32 mouse cellular contexts compared by ENCODE assay signal in the genomic region with DNA sequence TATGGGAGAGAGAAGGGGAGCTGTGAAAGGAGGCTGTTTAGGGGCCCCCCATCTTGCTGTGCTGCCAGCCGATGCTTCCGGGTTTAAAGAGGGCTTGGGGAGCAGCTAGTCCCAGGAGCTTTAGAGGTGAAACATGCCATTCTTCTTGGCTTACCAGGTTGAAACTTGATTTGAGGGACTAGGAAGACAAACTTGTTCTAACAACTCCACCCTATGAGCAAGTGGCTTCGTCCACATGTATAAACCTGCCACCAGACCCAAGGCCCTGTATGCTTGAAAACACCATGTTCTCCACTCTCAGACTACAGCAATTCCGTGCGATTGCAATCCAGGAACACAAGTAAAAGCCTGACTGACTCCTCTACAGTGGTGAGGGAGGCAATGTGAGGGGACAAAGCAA. TPM values are rescaled to one million over a fixed set of nuclear protein-coding genes. Genes with fewer than 3 reads are reported as not detected.
A peak's percentile ranks its signal among the peaks of the same experiment; 100 is the strongest.
DNase-seq lines count a peak whose midpoint lies in the region; ATAC-seq lines count a peak whose summit lies in the region.
"Had no signal": no experiment of that assay in that cellular context is flagged by ENCODE, and none has a peak within 500 bp of the region (broad histone marks: within the 10 kb centered on the region; RNA-seq: fewer than 3 reads in every experiment).

No protein-coding gene starts in this region.

- no peak overlapping the region for H3K4me3 ChIP-seq in heart, embryonic 15.5 days
- no peak overlapping the region for H3K4me3 ChIP-seq in embryonic facial prominence, embryonic 13.5 days
- H3K4me3 ChIP-seq in limb, embryonic 13.5 days, result no peak overlapping the region
- no peak overlapping the region for H3K4me3 ChIP-seq in stomach, embryonic 16.5 days (replicated peaks; ENCODE audit: low read length)
- H3K4me3 ChIP-seq: erythroblast, embryonic 14.5 days; forebrain, embryonic 12.5 days; heart, embryonic 10.5 days; hindbrain, embryonic 10.5 days; hindbrain, embryonic 15.5 days; liver, embryonic 12.5 days; megakaryocyte, embryonic 14.5 days; midbrain, embryonic 12.5 days; myocyte; neural tube, embryonic 13.5 days had no signal

- H3K27me3 ChIP-seq in heart, embryonic 15.5 days, result no peaks in the 10 kb centered on the region
- no peaks in the 10 kb centered on the region for H3K27me3 ChIP-seq in embryonic facial prominence, embryonic 13.5 days
- H3K27me3 ChIP-seq in limb, embryonic 13.5 days, result no peaks in the 10 kb centered on the region
- no peaks in the 10 kb centered on the region for H3K27me3 ChIP-seq in stomach, embryonic 16.5 days (ENCODE audit: control insufficient read depth, insufficient read depth, low read length)
- H3K27me3 ChIP-seq: forebrain, embryonic 12.5 days; hindbrain, embryonic 15.5 days; liver, embryonic 12.5 days; megakaryocyte, embryonic 14.5 days; midbrain, embryonic 12.5 days; neural tube, embryonic 13.5 days had no signal

- WGBS in heart, embryonic 15.5 days, result 90% methylated on average over 5 of the region's 5 CpGs
- WGBS in embryonic facial prominence, embryonic 13.5 days, result 77% methylated on average over 5 of the region's 5 CpGs
- WGBS in limb, embryonic 13.5 days, result 82% methylated on average over 5 of the region's 5 CpGs
- WGBS in stomach, embryonic 16.5 days, result 78% methylated on average over 5 of the region's 5 CpGs

- DNase-seq in heart, postnatal 36 days, result no peak
- DNase-seq in thymus, postnatal 14 days, result no peak
- DNase-seq in cerebellum, postnatal 14 days, result no peak
- DNase-seq: adrenal gland, postnatal 10 days; cerebellum, adult 8-10 months; forebrain, postnatal 0 days; heart, adult 11 months; kidney, adult 2 months; kidney, postnatal 4 days; layer of hippocampus, postnatal 36 days; left cerebral cortex, postnatal 4 days; liver, postnatal 0 days; lung, postnatal 4 days; right cerebral cortex, postnatal 4 days; thymus, postnatal 25 days had no signal

- 0 out of 2 replicates have a peak overlapping the region, but pooled peaks have one; percentile 5 for H3K27ac ChIP-seq in heart, embryonic 15.5 days
- peak overlapping the region; percentile 58 for H3K27ac ChIP-seq in embryonic facial prominence, embryonic 13.5 days
- H3K27ac ChIP-seq in limb, embryonic 13.5 days, result peak overlapping the region; percentile 39; the same call in 1 of the 2 replicates
- peak overlapping the region; percentile 94 for H3K27ac ChIP-seq in stomach, embryonic 16.5 days (ENCODE audit: low read length)
- H3K27ac ChIP-seq: forebrain, embryonic 12.5 days; heart, embryonic 10.5 days; hindbrain, embryonic 10.5 days; hindbrain, embryonic 15.5 days; kidney, postnatal 0 days; liver, embryonic 12.5 days; midbrain, embryonic 12.5 days; neural tube, embryonic 13.5 days had no signal

- H3K9me3 ChIP-seq in heart, embryonic 15.5 days (replicated peaks), result no peaks in the 10 kb centered on the region
- no peaks in the 10 kb centered on the region for H3K9me3 ChIP-seq in embryonic facial prominence, embryonic 13.5 days
- H3K9me3 ChIP-seq in limb, embryonic 13.5 days, result no peaks in the 10 kb centered on the region
- no peaks in the 10 kb centered on the region for H3K9me3 ChIP-seq in stomach, embryonic 16.5 days (replicated peaks; ENCODE audit: control insufficient read depth, low read length)
- H3K9me3 ChIP-seq: forebrain, embryonic 12.5 days; G1E; heart, embryonic 10.5 days; hindbrain, embryonic 10.5 days; hindbrain, embryonic 15.5 days; liver, embryonic 12.5 days; megakaryocyte, embryonic 14.5 days; midbrain, embryonic 12.5 days; neural tube, embryonic 13.5 days had no signal

- H3K36me3 ChIP-seq in heart, embryonic 15.5 days, result peaks cover 58% of the 10 kb centered on the region
- peaks cover 70% of the 10 kb centered on the region for H3K36me3 ChIP-seq in embryonic facial prominence, embryonic 13.5 days
- peaks cover 76% of the 10 kb centered on the region for H3K36me3 ChIP-seq in limb, embryonic 13.5 days
- H3K36me3 ChIP-seq in stomach, embryonic 16.5 days (ENCODE audit: control insufficient read depth, insufficient read depth, low read length), result peaks cover 4% of the 10 kb centered on the region; the same call in 1 of the 2 replicates

- no peak for ATAC-seq in heart, embryonic 15.5 days (replicated peaks; ENCODE audit: insufficient number of reproducible peaks, insufficient read depth, low FRiP score, low read depth)
- no peak for ATAC-seq in embryonic facial prominence, embryonic 13.5 days (ENCODE audit: insufficient number of reproducible peaks, insufficient read depth, low FRiP score, low TSS enrichment, low read depth)
- no peak for ATAC-seq in limb, embryonic 13.5 days (ENCODE audit: low FRiP score, low read depth)
- ATAC-seq in stomach, embryonic 16.5 days (ENCODE audit: insufficient read depth, low FRiP score), result no peak
- ATAC-seq: forebrain, postnatal 0 days; inflammation-experienced regulatory T-cells, adult 6 months; liver, embryonic 12.5 days; liver, postnatal 0 days had no signal

- H3K4me1 ChIP-seq in heart, embryonic 15.5 days (replicated peaks), result no peaks in the 10 kb centered on the region
- no peaks in the 10 kb centered on the region for H3K4me1 ChIP-seq in embryonic facial prominence, embryonic 13.5 days
- no peaks in the 10 kb centered on the region for H3K4me1 ChIP-seq in limb, embryonic 13.5 days
- no peaks in the 10 kb centered on the region for H3K4me1 ChIP-seq in stomach, embryonic 16.5 days (ENCODE audit: control insufficient read depth, insufficient read depth, low read length)
- H3K4me1 ChIP-seq: forebrain, embryonic 12.5 days; heart, embryonic 10.5 days; hindbrain, embryonic 10.5 days; hindbrain, embryonic 15.5 days; liver, embryonic 12.5 days; midbrain, embryonic 12.5 days; neural tube, embryonic 13.5 days had no signal

- intact Hi-C loops in heart, postnatal 36 days (cut with DNase I), result no loop called here

- H3K9ac ChIP-seq in heart, embryonic 15.5 days, result no peak overlapping the region
- no peak overlapping the region; the same call in 1 of the 2 replicates for H3K9ac ChIP-seq in embryonic facial prominence, embryonic 13.5 days
- H3K9ac ChIP-seq in limb, embryonic 13.5 days, result no peak overlapping the region
- peak overlapping the region; percentile 38; the same call in 1 of the 2 replicates for H3K9ac ChIP-seq in stomach, embryonic 16.5 days (ENCODE audit: low read length)
- H3K9ac ChIP-seq: forebrain, embryonic 12.5 days; forebrain, postnatal 0 days; hindbrain, embryonic 15.5 days; liver, embryonic 12.5 days; liver, postnatal 0 days; midbrain, embryonic 12.5 days; neural tube, embryonic 13.5 days had no signal

- H3K4me2 ChIP-seq in heart, embryonic 15.5 days, result no peak overlapping the region
- H3K4me2 ChIP-seq in embryonic facial prominence, embryonic 13.5 days, result 0 out of 2 replicates have a peak overlapping the region, but pooled peaks have one; percentile 2
- no peak overlapping the region for H3K4me2 ChIP-seq in limb, embryonic 13.5 days (replicated peaks)
- 0 out of 2 replicates have a peak overlapping the region, but pooled peaks have one; percentile 17 for H3K4me2 ChIP-seq in stomach, embryonic 16.5 days (ENCODE audit: low read depth, low read length)
- H3K4me2 ChIP-seq: forebrain, embryonic 12.5 days; hindbrain, embryonic 15.5 days; liver, embryonic 12.5 days; midbrain, embryonic 12.5 days; neural tube, embryonic 13.5 days had no signal

RNA-seq across cellular contexts. Expression of gene Psmc3ip, which starts 7.8 kb away (rescaled TPM):
- polyA plus RNA-seq in heart, embryonic 15.5 days (2015; fragmentation: Nextera tagmentation; extraction: Ambion mirVana), result 16.6 and 20.0 TPM in 2 replicates
- 1 to 10 TPM; 1.9 to 4.1 TPM for total RNA-seq in heart, postnatal 36 days (2021)
- 43.5 and 46.1 TPM in 2 replicates for polyA plus RNA-seq in embryonic facial prominence, embryonic 13.5 days (2015; fragmentation: Nextera tagmentation; extraction: Ambion mirVana)
- polyA plus RNA-seq in limb, embryonic 13.5 days (2015; fragmentation: Nextera tagmentation; extraction: Ambion mirVana), result 43.0 and 44.5 TPM in 2 replicates
- 21.4 and 23.4 TPM in 2 replicates for polyA plus RNA-seq in stomach, embryonic 16.5 days (2015; fragmentation: Nextera tagmentation; extraction: Ambion mirVana)

RNA-seq across cellular contexts. Expression of gene Mlx, which starts 15.9 kb away (rescaled TPM):
- 34.5 and 38.8 TPM in 2 replicates for polyA plus RNA-seq in heart, embryonic 15.5 days (2015; fragmentation: Nextera tagmentation; extraction: Ambion mirVana)
- 10 to 100 TPM; 18.8 to 23.1 TPM for total RNA-seq in heart, postnatal 36 days (2021)
- 46.8 and 50.9 TPM in 2 replicates for polyA plus RNA-seq in embryonic facial prominence, embryonic 13.5 days (2015; fragmentation: Nextera tagmentation; extraction: Ambion mirVana)
- polyA plus RNA-seq in limb, embryonic 13.5 days (2015; fragmentation: Nextera tagmentation; extraction: Ambion mirVana), result 44.1 and 50.5 TPM in 2 replicates
- polyA plus RNA-seq in stomach, embryonic 16.5 days (2015; fragmentation: Nextera tagmentation; extraction: Ambion mirVana), result 57.4 and 60.5 TPM in 2 replicates

RNA-seq across cellular contexts. Expression of gene Retreg3, which starts 16.7 kb away (rescaled TPM):
- 15.3 and 18.2 TPM in 2 replicates for polyA plus RNA-seq in heart, embryonic 15.5 days (2015; fragmentation: Nextera tagmentation; extraction: Ambion mirVana)
- 10 to 100 TPM; 34.2 to 36.3 TPM for total RNA-seq in heart, postnatal 36 days (2021)
- polyA plus RNA-seq in embryonic facial prominence, embryonic 13.5 days (2015; fragmentation: Nextera tagmentation; extraction: Ambion mirVana), result 19.2 and 21.4 TPM in 2 replicates
- 18.7 and 20.3 TPM in 2 replicates for polyA plus RNA-seq in limb, embryonic 13.5 days (2015; fragmentation: Nextera tagmentation; extraction: Ambion mirVana)
- 18.7 and 20.1 TPM in 2 replicates for polyA plus RNA-seq in stomach, embryonic 16.5 days (2015; fragmentation: Nextera tagmentation; extraction: Ambion mirVana)

RNA-seq across cellular contexts. Expression of gene Tubg1, which starts 16.7 kb away (rescaled TPM):
- polyA plus RNA-seq in heart, embryonic 15.5 days (2015; fragmentation: Nextera tagmentation; extraction: Ambion mirVana), result 62.1 and 71.6 TPM in 2 replicates
- total RNA-seq in heart, postnatal 36 days (2021), result 10 to 100 TPM; 23.2 to 24.1 TPM
- 69.7 and 77.2 TPM in 2 replicates for polyA plus RNA-seq in embryonic facial prominence, embryonic 13.5 days (2015; fragmentation: Nextera tagmentation; extraction: Ambion mirVana)
- polyA plus RNA-seq in limb, embryonic 13.5 days (2015; fragmentation: Nextera tagmentation; extraction: Ambion mirVana), result 70.5 and 71.1 TPM in 2 replicates
- 63.0 and 63.5 TPM in 2 replicates for polyA plus RNA-seq in stomach, embryonic 16.5 days (2015; fragmentation: Nextera tagmentation; extraction: Ambion mirVana)

RNA-seq across cellular contexts. Expression of gene Coasy, which starts 20.6 kb away (rescaled TPM):
- 26.6 and 29.0 TPM in 2 replicates for polyA plus RNA-seq in heart, embryonic 15.5 days (2015; fragmentation: Nextera tagmentation; extraction: Ambion mirVana)
- 10 to 100 TPM; 17.2 to 18.8 TPM for total RNA-seq in heart, postnatal 36 days (2021)
- 40.8 and 43.8 TPM in 2 replicates for polyA plus RNA-seq in embryonic facial prominence, embryonic 13.5 days (2015; fragmentation: Nextera tagmentation; extraction: Ambion mirVana)
- 38.1 and 41.6 TPM in 2 replicates for polyA plus RNA-seq in limb, embryonic 13.5 days (2015; fragmentation: Nextera tagmentation; extraction: Ambion mirVana)
- polyA plus RNA-seq in stomach, embryonic 16.5 days (2015; fragmentation: Nextera tagmentation; extraction: Ambion mirVana), result 38.9 and 41.8 TPM in 2 replicates

Comparison
In these comparisons a context has a peak if more than half of its experiments do, and no peak if none do; other contexts are left out.
1. H3K27ac ChIP-seq: peak in every context shown above with its lines; median percentile 94 in stomach, embryonic 16.5 days; 58 in embryonic facial prominence, embryonic 13.5 days; 39 in limb, embryonic 13.5 days; 5 in heart, embryonic 15.5 days.
2. H3K4me2 ChIP-seq: peak in embryonic facial prominence, embryonic 13.5 days (single experiment) and stomach, embryonic 16.5 days (single experiment); none in heart, embryonic 15.5 days (single experiment) and limb, embryonic 13.5 days (single experiment).